Mouse (Mus musculus) yolk sac, embryonic 10.5 days (tissue): ENCODE measurements around the gene Ccnb2.

Experiments used
- DNase-seq: peaks from one replicate; pipeline ENCODE4 v3.0.0-alpha.2; 2017; ENCODE audit warnings: low spot score

Gene Ccnb2

DNA sequence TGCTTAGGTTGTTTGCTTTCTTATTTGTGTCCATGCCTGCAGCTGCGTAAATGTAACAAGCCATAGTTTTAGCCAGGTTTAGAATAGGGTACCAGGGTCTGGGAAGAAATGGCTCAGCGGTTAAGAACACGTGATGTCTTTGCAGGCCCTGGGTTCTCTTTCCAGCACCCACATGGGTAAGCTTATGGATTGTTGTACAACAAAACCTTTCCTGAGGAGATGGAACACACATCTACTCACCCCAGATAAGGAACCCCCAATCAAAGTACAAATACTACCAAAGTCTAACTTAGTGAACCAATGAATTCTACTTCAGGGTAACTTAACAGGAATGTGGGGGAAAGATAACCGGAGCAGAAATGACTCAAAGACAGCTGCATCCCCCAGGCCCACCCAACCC is 36.9 kb downstream of the Ccnb2 start:
- DNase-seq: no peak

DNA sequence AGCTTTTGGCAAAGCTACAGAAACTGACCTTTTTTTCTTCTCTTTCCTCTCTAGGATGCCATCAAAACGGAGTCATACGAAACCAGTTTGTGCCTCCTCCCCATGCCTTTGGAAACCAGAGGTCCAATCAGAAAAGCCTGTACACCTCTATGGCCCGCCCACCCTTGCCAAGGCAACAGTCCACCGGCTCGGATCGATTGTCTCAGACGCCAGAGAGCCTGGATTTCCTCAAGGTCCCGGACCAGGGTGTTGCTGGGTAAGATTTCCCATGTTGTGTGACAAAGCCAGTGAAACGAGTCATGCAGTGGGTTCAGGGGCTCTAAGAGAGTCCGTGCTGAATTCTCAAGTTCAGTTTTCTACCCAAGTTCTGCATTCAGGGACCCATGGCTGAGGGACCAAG is 37.6 kb downstream of the Ccnb2 start:
- no peak for DNase-seq

DNA sequence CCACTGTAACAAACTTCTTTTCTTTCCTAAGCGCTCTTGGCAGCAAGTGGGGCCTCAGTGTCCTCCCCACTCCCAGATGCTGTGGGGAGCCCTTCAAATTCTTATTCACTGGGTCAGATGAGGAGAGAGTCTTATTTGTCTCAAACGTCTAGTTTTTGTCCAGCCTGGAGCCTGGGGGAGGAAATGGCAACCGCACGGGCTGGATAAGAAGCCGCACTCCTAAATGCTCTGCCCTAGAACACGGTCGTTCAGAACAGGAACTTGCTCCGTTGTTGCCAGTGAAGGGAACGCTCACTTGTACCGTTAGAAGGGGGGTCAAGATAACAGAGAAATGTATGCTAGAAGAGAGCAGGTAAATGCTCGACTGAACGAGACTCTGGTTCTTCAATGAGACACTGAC is 39.3 kb downstream of the Ccnb2 start:
- DNase-seq: no peak

DNA sequence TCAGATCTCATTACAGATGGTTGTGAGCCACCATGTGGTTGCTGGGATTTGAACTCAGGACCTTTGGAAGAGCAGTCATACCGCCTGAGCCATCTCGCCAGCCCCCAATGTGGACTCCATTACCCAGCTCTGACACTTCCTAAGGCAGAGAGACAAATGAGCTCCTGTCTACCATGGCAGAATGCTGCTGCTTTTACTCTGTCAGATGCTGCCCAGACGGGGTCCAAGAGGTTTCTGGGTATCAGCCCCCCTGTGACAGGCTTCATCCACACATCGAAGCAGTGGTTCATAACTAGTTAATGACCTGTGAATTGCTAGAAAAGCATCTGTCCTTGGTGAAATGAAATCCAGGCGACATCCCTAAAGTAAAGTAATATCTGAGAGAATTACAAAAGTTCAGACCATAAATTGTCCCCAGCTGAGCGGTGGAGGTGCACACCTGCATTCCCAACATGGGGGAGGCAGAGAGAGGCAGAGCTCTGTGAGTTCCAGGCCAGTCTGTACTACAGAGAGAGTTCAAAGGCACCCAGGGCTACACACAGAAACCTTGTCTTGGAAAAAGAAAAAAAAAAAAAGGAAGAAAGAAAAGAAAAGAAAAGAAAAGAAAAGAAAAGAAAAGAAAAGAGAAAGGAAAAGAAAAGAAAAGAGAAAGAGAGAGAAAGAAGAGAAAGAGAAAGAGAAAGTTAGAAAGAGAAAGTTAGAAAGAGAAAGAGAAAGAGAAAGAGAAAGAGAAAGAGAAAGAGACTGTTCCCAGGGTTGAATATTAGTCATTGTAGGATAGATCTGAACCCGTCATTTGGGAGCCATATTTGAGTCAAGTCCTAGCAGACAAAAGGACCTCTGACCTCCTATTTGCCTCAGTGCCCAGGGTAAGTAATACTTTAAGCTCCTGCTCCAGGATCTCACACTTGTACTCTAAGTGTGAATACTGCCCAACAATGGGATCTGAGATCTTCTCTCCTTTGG is 41.6 kb downstream of the Ccnb2 start:
- DNase-seq: no peak

DNA sequence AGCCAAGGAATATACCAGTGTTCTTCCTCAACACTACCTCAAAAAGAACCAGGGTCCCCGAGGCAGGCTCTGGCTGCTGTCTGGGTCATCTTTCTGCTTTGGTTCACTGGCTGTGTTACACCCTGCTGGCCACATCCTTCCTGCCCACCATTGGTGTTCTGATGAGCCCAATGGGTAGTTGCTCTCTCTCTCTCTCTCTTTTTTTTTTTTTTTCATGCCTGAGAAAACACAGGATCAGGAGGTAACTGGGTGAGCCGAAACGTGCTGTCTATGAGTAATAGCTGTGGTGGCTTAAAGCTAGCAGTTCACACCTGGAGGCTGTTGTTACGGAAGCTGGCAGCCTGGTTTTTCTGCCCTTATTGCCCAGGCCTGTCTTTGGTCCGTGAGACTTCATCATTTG is 49.7 kb downstream of the Ccnb2 start:
- no peak for DNase-seq

DNA sequence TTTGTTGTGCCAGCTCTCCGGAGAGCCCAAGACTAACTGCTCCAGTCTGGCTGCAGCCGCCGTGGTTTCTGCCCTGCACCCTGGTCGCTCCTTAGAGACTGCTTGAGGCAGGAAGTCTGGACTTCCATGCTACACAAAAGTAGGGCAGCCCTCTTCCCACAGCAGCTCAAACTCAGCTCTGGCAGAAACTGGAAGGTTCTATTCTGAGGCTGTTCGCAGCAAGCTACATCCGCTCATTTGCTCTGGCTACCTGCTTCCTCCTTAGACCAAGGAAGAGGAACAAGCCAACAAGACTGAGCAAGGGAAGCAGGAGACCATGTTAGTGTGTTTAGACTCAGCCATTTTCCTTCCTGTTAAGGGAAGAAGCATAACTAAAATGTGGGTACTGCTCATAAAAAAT is 54.4 kb downstream of the Ccnb2 start:
- no peak for DNase-seq

DNA sequence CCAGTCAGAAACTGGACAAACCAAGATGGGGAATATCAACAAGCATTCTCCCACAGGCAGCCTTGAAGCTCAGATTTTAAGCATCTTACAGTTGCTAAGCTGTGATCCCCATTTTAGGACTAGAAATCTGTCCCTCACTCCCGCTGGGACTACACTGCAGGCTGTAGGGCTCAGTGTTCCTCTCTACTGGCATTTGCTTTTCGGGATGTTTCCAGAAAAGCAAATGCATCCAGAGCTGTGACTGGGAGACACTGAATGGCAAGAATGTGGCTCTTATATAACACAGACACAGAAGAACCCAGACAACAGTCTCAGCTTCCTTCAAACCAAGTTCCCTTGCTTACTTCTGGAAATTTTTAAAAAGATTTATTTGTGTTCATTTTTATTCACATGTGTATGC is 55.4 kb downstream of the Ccnb2 start:
- no peak for DNase-seq

DNA sequence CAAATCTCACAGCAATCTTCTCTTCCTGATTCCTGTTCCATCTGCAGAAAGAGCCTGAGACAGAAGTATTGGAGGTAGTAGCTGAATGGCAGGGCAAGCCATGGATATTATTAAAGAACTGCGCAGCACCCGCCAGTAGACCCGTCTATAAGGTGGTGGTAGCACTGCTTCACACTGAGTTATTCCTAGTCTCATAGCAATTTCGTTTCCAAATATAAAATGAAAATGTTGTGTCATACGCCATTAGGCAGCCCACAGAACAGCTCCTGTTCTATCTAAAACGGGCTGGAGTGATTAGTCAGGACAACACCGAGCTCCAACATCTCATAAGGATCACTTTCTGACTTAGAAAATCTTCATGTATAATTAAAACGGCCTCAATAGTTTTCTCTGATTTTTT is 56.6 kb downstream of the Ccnb2 start:
- DNase-seq: no peak

DNA sequence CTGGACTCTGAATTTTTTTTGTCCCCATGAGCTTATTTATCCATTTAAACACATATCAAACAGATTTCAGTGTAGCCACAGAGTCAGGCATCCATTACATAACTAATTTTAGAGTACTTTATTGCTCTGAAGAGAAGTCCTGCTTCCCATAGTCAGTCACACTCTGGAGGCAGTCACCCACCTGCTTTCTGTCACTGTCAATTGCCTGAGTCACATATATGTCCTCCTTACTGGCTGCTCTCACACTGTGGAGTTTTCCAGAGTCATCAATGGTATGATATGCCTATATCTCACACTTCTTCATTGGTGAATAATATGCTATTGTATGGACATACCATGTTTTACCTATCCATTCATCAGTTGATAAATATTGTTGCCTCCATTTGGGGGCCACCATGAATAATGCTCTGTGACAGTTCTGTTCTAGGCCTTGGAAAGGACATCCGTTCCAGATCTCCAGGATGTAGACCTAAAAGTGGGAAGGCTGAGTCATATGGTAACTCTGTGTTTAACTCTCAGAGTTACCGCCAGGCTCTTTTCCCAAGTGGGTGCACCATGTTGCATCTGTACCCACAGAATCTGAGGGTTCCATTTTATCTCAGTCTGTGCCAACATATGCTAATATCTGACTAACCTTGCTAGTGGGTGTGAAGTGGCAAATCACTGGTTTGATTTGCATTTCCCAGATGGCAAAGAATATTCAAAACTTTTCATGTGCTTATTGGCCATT is 61.8 kb downstream of the Ccnb2 start:
- DNase-seq: no peak
